Mouse (Mus musculus) hindbrain, postnatal 0 days (tissue): Measurements from ENCODE around the gene Kctd2. TPM values are rescaled to one million over a fixed set of nuclear protein-coding genes. Genes with fewer than 3 reads are reported as not detected.
A peak's percentile ranks its signal among the peaks of the same experiment; 100 is the strongest.

Experiments
- ATAC-seq: fragments of 200-750 bp; cut with Nextera tagmentation; 2 replicates; pipeline ENCODE4 v1.8.0; 2017; ENCODE audit warnings: mild to moderate bottlenecking, moderate TSS enrichment, moderate library complexity
- DNase-seq: peaks from one replicate; pipeline ENCODE4 v3.0.0-alpha.2; 2015; ENCODE audit warnings: low spot score
- H3K27ac ChIP-seq: fragments of 300-500 bp; sonication (generic); 2 replicates; pipeline ENCODE4 v1.5.1; 2014; ENCODE audit warnings: mild to moderate bottlenecking
- H3K27me3 ChIP-seq: fragments of 300-500 bp; sonication (generic); 2 replicates; pipeline ENCODE4 v1.6.1; 2014; ENCODE audit warnings: low read length, mixed read lengths; ENCODE audit not compliant: insufficient read depth
- H3K36me3 ChIP-seq: fragments of 300-500 bp; sonication (generic); 2 replicates; pipeline ENCODE4 v1.6.1; 2014; ENCODE audit warnings: low read length, mixed read lengths; ENCODE audit not compliant: insufficient read depth
- H3K4me1 ChIP-seq: fragments of 300-500 bp; sonication (generic); 2 replicates; pipeline ENCODE4 v1.6.1; 2014; ENCODE audit warnings: antibody characterized with exemption, low read length, mixed read lengths; ENCODE audit not compliant: insufficient read depth
- H3K4me2 ChIP-seq: fragments of 300-500 bp; sonication (generic); 2 replicates; pipeline ENCODE4 v1.6.1; 2014; ENCODE audit warnings: low read depth, mild to moderate bottlenecking, low read length, moderate library complexity, mixed read lengths
- H3K4me3 ChIP-seq: fragments of 300-500 bp; sonication (generic); 2 replicates; pipeline ENCODE4 v1.5.1; 2014; ENCODE audit warnings: low read length
- H3K9ac ChIP-seq: fragments of 300-500 bp; sonication (generic); replicated peaks from 2 replicates; pipeline ENCODE4 v1.6.1; 2014; ENCODE audit warnings: mild to moderate bottlenecking, low read length, moderate library complexity, mixed read lengths
- H3K9me3 ChIP-seq: fragments of 300-500 bp; sonication (generic); 2 replicates; pipeline ENCODE4 v1.6.1; 2016; ENCODE audit warnings: low read length, mixed read lengths
- CTCF ChIP-seq: IDR thresholded peaks from 2 replicates; pipeline ENCODE4 v1.5.1; 2016; ENCODE audit warnings: antibody characterized with exemption, control low read depth, low read depth
- WGBS: fragments of 180-500 bp; shearing (Covaris S2); extraction: QIAGEN DNeasy Blood & Tissue Kit; methylation state at CpG from one replicate; pipeline ENCODE4 v1.1.7; 2014; 5-methylcytosine and 5-hydroxymethylcytosine counted together
- polyA plus RNA-seq: library from polyadenylated mRNA; unstranded; fragments of >200 nt; fragmentation: Nextera tagmentation; extraction: Ambion mirVana; gene quantifications from 2 replicates; pipeline ENCODE4 v1.2.1, GENCODE M21; 2015
- total RNA-seq: library from RNA; depleted of rRNA; stranded (reverse); fragments of >200 nt; gene quantifications from 2 replicates; pipeline ENCODE4 v1.2.3, GENCODE M21; 2014

Gene Kctd2
- total and polyA plus RNA-seq, 2 experiments from 2014 or later, result 21.0 to 24.5 TPM

DNA sequence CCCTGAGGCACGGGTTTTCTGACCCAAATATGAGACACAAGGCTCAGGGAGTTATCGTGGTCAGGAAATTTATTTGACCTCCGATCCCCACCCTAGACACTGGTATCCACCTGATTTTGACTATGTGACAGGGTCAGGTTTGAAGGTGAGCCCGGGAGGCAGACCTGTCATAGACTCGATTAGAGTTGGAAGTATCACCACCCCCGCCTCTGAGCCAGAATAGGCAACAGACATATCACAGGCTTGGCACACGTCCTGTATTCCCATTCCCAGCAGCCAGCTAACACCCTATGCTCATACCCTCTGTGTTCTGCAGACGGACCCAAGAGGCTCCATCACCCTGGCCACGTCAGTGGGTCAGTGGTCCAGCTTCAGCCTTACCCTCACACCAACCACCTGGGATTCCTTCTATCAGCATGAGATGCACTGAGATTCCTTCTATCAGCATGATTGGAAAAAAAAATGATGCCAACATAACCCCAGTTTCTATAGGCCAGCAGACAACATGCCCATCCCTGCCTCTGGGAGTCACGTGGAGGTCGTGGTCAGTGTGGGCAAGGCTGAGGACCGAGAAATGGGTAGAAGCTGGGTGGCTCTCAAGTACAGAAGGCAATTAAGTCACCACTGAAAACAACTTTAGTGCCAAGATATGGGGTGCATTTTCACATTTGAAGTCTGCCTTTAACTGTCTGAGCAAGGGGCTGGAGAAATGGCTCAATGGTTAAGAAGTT is 45.1 kb upstream of the Kctd2 start:
- no peak for TF ChIP-seq CTCF
- H3K4me2 ChIP-seq, result peak overlapping the region; percentile 65
- peaks cover 10% of the 10 kb centered on the region for H3K4me1 ChIP-seq
- 58% methylated on average over 12 of the region's 12 CpGs for WGBS
- no peaks in the 10 kb centered on the region for H3K9me3 ChIP-seq
- ATAC-seq, result no peak; the same call in 1 of the 2 replicates
- no peak for DNase-seq
- H3K36me3 ChIP-seq, result no peaks in the 10 kb centered on the region
- H3K27ac ChIP-seq, result peak overlapping the region; percentile 79; the same call in 1 of the 2 replicates
- peak overlapping the region; percentile 55; the same call in 1 of the 2 replicates for H3K9ac ChIP-seq
- no peaks in the 10 kb centered on the region for H3K27me3 ChIP-seq
- H3K4me3 ChIP-seq, result peak overlapping the region; percentile 34

GRCm38 (mm10) chr11:115376722-115377121 is 43.2 kb upstream of the Kctd2 start:
- Histone ChIP-seq H3K9ac (no peak overlapping the region), H3K4me2 (no peak overlapping the region), H3K27me3 (no peaks in the 10 kb centered on the region), H3K36me3 (no peaks in the 10 kb centered on the region), H3K9me3 (no peaks in the 10 kb centered on the region), H3K27ac (no peak overlapping the region), H3K4me3 (no peak overlapping the region), H3K4me1 (peaks cover 10% of the 10 kb centered on the region)
- ATAC-seq (no peak), DNase-seq (no peak)
- TF ChIP-seq CTCF, result no peak
- 69% methylated on average over 7 of the region's 7 CpGs for WGBS

DNA sequence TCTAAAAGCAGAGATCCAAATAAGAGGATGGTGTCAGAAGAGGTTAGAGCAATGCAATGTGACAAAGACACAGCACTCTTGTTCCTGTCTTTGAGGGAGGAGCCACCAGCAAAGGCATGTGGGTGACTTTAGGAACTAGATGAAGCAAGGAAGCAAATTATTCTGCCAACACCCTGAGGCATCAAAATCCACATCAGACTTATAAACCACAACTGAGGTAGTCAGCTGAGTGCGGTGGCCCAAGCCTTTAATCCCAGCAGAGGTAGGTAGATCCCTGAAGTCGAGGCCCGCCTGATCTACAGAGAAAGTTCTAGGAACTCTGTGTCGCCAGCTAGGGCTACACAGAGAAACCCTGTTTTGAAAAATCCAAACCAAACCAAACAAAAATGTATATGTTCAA is 42.7 kb upstream of the Kctd2 start:
- Histone ChIP-seq H3K4me3 (no peak overlapping the region), H3K9me3 (no peaks in the 10 kb centered on the region), H3K9ac (no peak overlapping the region), H3K27ac (no peak overlapping the region), H3K4me1 (peaks cover 10% of the 10 kb centered on the region), H3K27me3 (no peaks in the 10 kb centered on the region), H3K4me2 (no peak overlapping the region), H3K36me3 (no peaks in the 10 kb centered on the region)
- DNase-seq (no peak), ATAC-seq (no peak)
- 85% methylated on average over 4 of the region's 4 CpGs for WGBS
- no peak for TF ChIP-seq CTCF

DNA sequence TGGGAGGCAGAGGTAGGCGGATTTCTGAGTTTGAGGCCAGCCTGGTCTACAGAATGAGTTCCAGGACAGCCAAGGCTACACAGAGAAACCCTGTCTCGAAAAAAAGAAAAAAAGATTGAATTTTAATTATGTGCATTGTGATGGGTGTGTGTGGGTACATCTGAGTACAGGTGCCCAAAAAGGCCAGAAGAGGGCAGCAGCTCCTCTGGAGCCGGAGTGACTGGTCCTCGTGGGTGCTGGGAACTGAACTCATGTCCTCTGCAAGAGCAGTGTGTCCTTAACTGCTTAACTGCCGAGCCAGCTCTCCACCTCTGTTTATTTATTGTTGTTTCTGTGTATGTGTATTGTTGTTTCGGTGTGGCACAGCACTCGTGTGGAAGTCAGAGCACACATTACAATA is 42.1 kb upstream of the Kctd2 start:
- H3K4me1 ChIP-seq, result peaks cover 12% of the 10 kb centered on the region
- no peak overlapping the region for H3K4me3 ChIP-seq
- no peak overlapping the region for H3K27ac ChIP-seq
- H3K36me3 ChIP-seq, result no peaks in the 10 kb centered on the region
- H3K27me3 ChIP-seq, result no peaks in the 10 kb centered on the region
- no peak for TF ChIP-seq CTCF
- H3K4me2 ChIP-seq, result no peak overlapping the region
- DNase-seq (no peak), ATAC-seq (no peak)
- H3K9me3 ChIP-seq, result no peaks in the 10 kb centered on the region
- no peak overlapping the region for H3K9ac ChIP-seq
- 86% methylated on average over 7 of the region's 7 CpGs for WGBS

DNA sequence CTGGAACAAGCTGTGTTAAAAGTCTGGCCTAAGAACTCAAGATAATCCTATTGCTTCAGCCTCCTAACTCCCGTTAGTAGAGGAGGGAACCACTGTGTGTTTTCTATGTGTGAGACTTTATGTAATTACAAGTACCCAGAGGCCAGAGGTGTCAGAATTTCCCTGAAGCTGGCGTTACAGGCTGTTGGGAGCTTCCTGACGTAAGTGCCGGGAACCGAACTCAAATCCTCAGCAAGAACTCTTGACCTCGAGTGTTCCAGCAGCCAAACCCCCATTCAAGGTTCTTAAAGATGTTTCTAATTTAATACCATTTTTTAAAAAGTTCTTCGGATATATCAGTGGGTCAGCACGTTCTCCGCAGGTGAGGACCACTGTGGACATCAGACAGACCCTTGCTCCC is 38.7 kb upstream of the Kctd2 start:
- no peaks in the 10 kb centered on the region for H3K9me3 ChIP-seq
- WGBS, result 18% methylated on average over 9 of the region's 9 CpGs
- peak overlapping the region; percentile 95; the same call in 1 of the 2 replicates for H3K9ac ChIP-seq
- H3K27me3 ChIP-seq, result no peaks in the 10 kb centered on the region
- DNase-seq (no peak), ATAC-seq (no peak)
- H3K4me3 ChIP-seq, result peak overlapping the region; percentile 96
- TF ChIP-seq CTCF, result no peak
- H3K4me1 ChIP-seq, result peaks cover 19% of the 10 kb centered on the region
- H3K4me2 ChIP-seq, result peak overlapping the region; percentile 81
- no peaks in the 10 kb centered on the region for H3K36me3 ChIP-seq
- peak overlapping the region; percentile 94 for H3K27ac ChIP-seq

DNA sequence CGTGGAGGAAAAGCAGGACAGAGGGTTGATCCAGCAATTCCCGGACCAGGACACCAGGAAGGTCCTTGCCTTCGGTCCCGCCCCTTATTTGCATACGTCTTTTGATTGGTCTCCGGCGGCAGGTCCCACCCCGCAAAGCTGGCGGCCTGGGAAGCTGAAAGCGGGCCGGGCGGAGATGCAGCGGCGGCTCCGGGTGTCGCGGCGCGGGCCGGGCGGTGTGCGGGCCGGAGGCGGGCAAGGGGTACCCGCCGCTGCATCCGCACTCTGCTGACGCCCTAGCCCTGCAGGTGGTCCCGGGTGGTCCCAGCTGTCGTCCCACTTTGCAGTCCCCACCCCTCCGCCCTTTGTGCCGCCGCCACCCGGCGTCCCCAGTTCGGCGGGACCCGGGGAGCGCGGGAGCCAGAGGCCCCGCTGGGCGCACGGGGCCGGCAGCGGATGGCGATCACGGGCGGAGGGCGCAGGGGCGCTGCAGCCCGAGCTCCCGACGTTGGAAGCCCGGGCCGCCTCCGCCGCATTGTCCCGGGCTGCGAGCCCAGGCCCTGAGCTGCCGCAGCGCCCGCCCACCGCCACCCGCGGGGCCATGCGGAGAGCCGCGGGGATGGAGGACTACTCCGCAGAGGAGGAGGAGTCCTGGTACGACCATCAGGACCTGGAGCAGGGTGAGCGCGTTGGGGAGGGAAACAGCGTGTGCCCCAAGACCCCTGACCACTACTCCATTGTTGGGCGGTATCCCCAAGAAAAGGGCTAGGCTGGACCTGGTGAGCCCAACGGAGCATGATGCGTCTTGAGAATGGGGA is 38.0 kb upstream of the Kctd2 start, which contains the start of gene Cdr2l:
Gene Cdr2l, plus strand, starts transcription at position 174 of the 797 bp plus-strand sequence.
- WGBS, result under 1% methylated on average over 74 of the region's 76 CpGs
- no peaks in the 10 kb centered on the region for H3K36me3 ChIP-seq
- peak within 1 kb of the TSS; percentile 95 for H3K9ac ChIP-seq
- peak within 1 kb of the TSS; percentile 96 for H3K4me3 ChIP-seq
- H3K9me3 ChIP-seq, result no peaks in the 10 kb centered on the region
- peak within 1 kb of the TSS; percentile 94 for H3K27ac ChIP-seq
- no peaks in the 10 kb centered on the region for H3K27me3 ChIP-seq
- peaks cover 19% of the 10 kb centered on the region for H3K4me1 ChIP-seq
- H3K4me2 ChIP-seq, result peak within 1 kb of the TSS; percentile 81
- DNase-seq (peak; percentile 95), ATAC-seq (peak; percentile 88)
- TF ChIP-seq CTCF, result no peak
